Mouse (Mus musculus) embryonic fibroblast, embryonic 13.5 days (primary cell): ENCODE results near the gene Hist1h3e.
A peak's percentile ranks its signal among the peaks of the same experiment; 100 is the strongest.

Experiments
- CTCF ChIP-seq: IDR thresholded peaks from 2 replicates; pipeline ENCODE4 v1.5.1; 2011; ENCODE audit warnings: mild to moderate bottlenecking, control low read depth, low read length, moderate library complexity, borderline replicate concordance; ENCODE audit not compliant: insufficient read depth
- POLR2A ChIP-seq: IDR thresholded peaks from 2 replicates; pipeline ENCODE4 v1.6.1; 2011; ENCODE audit warnings: low read depth, mild to moderate bottlenecking, control low read depth, low read length, moderate library complexity

DNA sequence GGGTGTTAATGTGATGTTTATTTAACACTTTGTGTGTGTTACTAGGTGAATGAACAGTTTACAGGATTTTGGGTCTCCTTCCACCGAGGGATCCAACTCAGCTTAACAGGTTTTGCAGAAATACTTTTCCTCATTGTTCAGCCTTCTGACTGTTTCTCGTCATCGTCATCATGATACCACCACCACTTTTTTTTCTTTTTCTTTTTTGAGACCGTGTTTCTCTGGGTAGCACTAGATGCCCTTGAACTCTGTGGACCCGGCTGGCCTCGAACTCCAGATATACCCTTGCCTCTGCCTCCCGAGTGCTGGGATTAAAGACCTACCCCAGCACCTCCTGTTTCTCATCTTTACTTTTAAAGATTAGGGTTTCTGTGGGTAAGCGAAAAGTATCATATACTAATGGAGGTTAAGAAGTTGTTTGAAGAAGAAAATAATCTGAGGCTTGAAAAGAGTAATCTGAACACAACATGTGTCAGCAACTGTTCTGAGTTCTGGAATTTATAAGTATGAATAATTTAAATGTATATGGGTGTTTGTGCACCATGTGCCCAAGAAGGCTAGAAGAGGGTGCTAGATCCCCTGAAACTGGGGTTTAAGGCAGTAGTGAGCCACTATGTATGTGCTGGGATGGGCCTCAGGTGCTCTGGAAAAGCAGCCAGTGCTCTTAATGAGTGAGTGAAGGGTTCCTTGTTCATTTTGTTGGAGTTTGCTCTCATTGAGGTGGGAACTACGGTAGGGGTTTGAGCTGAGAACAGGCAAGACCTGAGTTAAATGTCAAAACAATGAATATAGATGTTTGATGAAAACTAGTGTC lies 29.7 kb downstream of the Hist1h3e start:
- no peak for TF ChIP-seq CTCF
- peak; percentile 38; the same call in 1 of the 2 replicates for TF ChIP-seq POLR2A
